Mouse (Mus musculus) layer of hippocampus, adult 8-10 months (tissue): ENCODE measurements around the gene Kcng1. TPM values are rescaled to one million over a fixed set of nuclear protein-coding genes. Genes with fewer than 3 reads are reported as not detected.

Experiments used
- DNase-seq, 2 experiments: peaks; one replicate each; pipeline ENCODE4 v3.0.0; 2022; ENCODE audit warnings: low spot score in 2 of 2
- total RNA-seq, 4 experiments: library from RNA; stranded (reverse); gene quantifications; 2 replicates each; pipeline ENCODE4 v1.2.4; 2022

The Kcng1 gene
- total RNA-seq, 4 experiments from 2014 or later, result 38.2 to 45.7 (median 42.6) TPM

DNA sequence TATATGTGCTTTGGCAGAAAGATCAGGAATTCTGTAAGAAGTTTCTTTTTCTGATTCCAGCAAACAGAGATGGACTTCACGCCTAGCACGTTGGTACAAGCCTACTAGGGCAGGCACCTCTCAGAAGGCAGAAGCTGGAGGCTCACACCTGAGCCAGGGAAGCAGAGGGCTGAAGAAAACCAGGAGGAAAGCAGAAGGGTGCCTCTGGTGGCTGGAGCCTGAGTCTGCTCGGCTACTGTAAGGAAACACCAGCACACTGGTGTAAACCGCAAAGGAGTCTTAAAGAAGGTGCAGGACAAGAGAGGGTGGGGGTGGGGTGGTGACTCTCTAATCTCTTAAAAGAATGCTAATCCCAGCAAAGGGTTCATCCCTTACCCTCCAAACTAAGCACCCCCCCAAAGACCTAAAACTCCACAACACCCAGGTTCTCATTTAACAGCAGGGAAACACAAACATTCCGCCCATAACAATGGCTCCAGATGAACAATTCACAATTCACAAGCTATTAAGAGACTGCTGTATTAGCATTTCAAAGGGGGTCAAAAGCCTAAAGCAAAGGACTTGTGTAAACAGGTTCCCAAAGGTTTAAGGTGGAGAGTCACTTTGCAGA, 67.6 kb downstream of the Kcng1 start:
- no peak for DNase-seq

Other genes with a start within 250 kb of the Kcng1 start
- 1 to 10 TPM; 3.4 to 4.5 (median 4.1) TPM for gene Pard6b, start 200.7 kb downstream of the Kcng1 start, total RNA-seq
- gene Adnp, start 74.6 kb downstream of the Kcng1 start, total RNA-seq, result 10 to 100 TPM; 69.9 to 88.6 (median 84.4) TPM
- 10 to 100 TPM; 33.7 to 46.0 (median 35.0) TPM for gene Gm20716, start 51.4 kb downstream of the Kcng1 start, total RNA-seq
- gene Dpm1, start 51.1 kb downstream of the Kcng1 start, total RNA-seq, result 10 to 100 TPM; 48.8 to 66.4 (median 52.7) TPM
- 10 to 100 TPM; 15.6 to 19.8 (median 17.4) TPM for gene Mocs3, start 51.1 kb downstream of the Kcng1 start, total RNA-seq